Mouse (Mus musculus) left cerebral cortex, postnatal 14 days (tissue): Measurements from ENCODE around the gene Acsl1. TPM values are rescaled to one million over a fixed set of nuclear protein-coding genes. Genes with fewer than 3 reads are reported as not detected.

Experiments used
- DNase-seq, 2 experiments: peaks; one replicate each; pipeline ENCODE4 v3.0.0; 2021 to 2022; ENCODE audit warnings: low spot score in 2 of 2, mixed read lengths in 1 of 2
- intact Hi-C: fragments of 180-260 bp; cut with DNase I; formaldehyde crosslinking; loops from one replicate; pipeline ENCODE4 v1.15.1; 2025
- total RNA-seq, 2 experiments: library from RNA; stranded (reverse); gene quantifications; 2 replicates each; pipeline ENCODE4 v1.2.3; 2021

Gene Acsl1
- total RNA-seq, 2 experiments from 2014 or later, result 45.0 to 47.3 TPM

DNA sequence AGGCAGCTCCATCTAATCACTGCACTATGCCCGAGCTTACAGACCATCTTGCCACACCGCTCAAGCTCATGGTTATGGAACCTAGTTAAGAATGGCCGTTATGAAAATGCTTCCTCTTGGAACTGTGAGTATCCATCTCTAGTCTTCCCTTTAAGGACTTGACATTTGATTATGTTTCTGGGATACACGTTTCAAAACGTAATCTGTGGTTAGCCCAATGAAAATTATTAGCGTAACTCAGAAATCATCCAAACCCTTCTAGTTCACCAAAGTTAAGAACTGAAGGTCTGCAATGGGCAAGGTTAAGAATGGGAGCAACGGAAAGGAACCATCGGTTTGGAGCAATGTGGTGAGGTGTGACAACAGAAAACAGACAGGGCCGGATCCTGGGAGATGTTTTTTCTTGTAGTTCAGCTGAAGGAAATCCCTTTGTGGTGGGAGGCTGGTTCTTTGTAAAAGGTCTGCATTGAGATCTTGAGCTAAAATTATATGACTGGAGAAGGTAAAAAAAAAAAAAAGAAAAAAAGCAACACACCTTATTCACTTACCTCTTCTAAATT, 1.2 kb downstream of the Acsl1 start:
- DNase-seq, result no peak
- intact Hi-C loops, result no loop called here

DNA sequence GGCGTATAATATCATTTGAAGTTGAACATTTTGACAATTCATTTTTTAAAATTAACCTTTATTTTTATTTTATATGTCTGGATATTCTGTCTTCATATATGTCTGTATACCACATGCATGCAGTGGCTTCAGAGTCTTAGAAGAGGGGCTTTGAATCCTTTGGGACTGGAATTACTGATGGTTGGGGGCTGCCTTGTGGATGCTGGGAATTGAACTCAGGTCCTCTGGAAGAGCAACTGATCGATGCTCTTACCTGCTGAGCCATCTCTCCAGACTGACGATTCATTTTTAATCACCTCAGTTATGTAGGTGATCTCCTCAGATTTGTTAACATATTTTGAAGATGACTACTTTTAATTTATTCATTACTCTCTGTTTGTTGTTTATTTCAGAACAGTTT, 3.3 kb downstream of the Acsl1 start:
- intact Hi-C loops, result no loop called here
- DNase-seq, result no peak

DNA sequence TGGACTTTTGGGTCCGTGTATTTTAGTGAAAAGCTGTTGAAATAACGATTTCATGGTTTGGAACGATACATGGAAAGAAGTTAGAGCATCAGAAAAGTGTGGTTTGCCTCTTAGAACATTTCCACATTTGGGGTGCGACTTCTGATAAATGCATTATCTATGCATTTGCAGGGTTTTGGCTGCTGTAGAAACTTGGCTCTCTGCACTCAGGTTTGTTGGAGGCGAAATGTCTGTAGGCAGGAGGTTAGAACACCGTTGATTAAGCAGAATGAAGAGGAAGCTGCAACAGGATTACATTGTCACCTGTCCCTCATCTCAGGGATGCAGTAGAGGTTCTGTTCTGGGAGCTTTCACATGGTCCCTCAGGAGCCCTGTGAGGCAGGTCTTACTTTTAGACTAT, 3.8 kb downstream of the Acsl1 start:
- DNase-seq, result no peak
- intact Hi-C loops, result no loop called here

DNA sequence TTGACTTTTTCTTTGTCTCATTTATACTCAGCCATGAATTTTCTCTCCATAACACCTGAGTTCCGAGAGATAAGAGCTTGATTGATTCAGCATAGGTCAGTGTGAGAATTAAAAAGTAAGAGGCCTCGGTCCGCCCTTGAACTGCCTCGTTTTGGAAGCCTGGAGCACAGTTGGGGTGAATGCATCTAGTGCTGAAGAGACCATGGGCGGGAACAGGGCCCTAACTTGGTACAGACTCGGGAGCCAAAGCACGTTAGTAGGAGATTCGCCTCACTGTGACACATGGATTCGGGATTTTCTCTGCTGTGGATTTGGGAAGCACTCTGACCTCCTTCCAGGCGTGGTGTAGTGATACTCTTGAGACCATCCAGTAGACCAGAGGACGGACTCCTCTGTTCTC, 4.6 kb downstream of the Acsl1 start:
- intact Hi-C loops, result no loop called here
- DNase-seq, result no peak

- no peak for DNase-seq
- intact Hi-C loops, result no loop called here
Measured at GRCm38 (mm10) chr8:46475942-46476341, 5.1 kb downstream of the Acsl1 start.

DNA sequence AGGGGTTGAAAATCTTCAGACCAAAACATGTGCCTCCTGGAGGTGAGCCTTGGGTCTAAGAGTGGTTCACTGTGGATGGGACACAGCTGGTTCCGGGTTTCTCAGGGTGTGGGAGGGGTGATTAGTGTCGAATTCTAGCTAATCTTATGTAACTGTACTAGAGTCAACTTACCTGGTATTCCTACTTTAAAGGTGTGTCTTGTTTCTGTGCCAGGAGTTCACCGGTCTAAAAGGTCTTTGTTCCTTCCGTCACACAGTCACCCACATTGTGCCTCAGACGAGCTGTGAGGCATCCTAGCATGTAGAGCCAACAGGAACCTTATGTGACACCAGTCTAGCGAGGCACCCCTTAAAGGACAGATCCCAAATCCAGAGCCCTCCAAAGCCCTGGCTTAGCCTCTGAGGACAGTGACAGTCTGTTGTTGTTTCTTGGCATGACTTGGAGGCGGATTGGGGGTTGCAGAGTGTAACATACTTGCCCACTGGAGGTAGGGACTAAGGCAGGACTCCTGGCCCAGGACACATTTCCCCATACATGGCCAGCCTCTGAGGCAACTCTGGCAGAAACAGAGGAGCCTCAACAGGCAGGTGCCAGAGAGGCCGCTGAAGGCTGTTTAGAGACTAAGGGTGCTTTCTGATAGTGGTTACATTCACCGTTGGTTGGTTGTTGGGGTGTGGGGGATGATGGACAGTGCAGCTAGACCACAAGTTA, 7.1 kb downstream of the Acsl1 start:
- DNase-seq, result no peak
- intact Hi-C loops, result no loop called here

GRCm38 (mm10) chr8:46478783-46479182, 7.9 kb downstream of the Acsl1 start:
- intact Hi-C loops, result no loop called here
- no peak for DNase-seq

GRCm38 (mm10) chr8:46479794-46480532, 9.1 kb downstream of the Acsl1 start:
- intact Hi-C loops, result no loop called here
- no peak for DNase-seq

DNA sequence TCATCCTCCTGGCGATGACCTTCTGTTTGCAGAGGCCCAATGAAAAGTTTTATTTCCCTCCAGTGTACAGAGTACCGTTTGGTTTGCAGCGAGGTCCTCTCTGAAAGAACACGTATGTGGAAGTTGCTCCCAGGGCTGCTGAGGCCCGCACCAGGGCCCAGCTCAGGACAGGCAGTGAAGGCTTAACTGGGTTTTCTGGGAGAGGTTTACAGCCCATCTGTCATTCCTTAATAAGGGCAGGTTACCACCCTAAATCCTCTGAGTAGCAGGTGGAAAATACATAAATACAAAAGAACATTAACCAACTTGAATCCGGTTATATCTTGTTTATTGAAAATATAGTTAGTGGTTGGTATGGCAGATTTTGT, 9.7 kb downstream of the Acsl1 start:
- intact Hi-C loops, result no loop called here

DNA sequence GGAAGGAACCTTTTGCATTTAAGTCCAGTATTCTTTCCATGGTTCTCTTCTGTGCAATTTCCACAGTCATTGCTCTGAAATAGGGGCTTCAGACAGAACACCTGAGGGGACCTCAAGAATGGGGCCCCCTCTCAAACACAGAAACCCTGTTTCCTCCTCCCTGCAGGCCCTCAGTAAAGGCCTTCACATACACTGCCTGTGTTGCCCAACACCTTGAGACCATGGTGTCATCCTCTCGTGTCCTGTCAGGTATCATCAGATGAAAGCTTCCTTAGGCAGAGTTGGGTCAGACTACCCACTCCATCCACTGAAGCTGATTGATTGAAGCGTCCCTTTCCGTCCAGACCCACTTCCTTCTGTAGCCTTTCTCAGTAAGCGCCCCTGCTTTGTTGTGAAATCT, 11.9 kb downstream of the Acsl1 start:
- DNase-seq, result no peak
- intact Hi-C loops, result no loop called here

More for the DNA sequence above, 9.7 kb downstream of the Acsl1 start:
- no peak for DNase-seq

DNA sequence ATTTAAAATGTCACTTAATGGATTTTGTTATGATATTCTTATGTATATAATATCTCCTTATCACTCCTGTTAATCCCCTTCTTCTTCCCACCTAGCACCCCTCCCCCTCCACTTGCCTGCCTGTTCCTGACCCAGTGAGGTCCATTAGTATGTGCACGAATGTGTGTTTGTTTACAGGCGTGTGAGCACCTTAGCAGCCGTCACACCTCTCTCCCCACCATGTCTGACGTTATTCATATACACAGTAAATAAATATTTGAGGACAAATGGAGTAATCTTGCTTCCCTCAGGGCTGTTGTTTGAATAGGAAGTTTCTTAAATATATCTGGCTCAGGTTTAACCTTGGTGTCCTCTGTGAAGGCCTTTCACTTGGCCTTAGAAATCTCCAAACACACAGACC, 12.4 kb downstream of the Acsl1 start:
- no peak for DNase-seq

GRCm38 (mm10) chr8:46484077-46484476, 13.2 kb downstream of the Acsl1 start:
- intact Hi-C loops, result no loop called here
- DNase-seq, result no peak

More for the DNA sequence above, 12.4 kb downstream of the Acsl1 start:
- intact Hi-C loops, result no loop called here

GRCm38 (mm10) chr8:46484931-46485463, 14.2 kb downstream of the Acsl1 start:
- intact Hi-C loops, result no loop called here
- DNase-seq, result no peak

- intact Hi-C loops, result no loop called here
- DNase-seq, result peak in 1 of 2 experiments; percentile 17
Measured at GRCm38 (mm10) chr8:46488085-46488561, 17.3 kb downstream of the Acsl1 start.

GRCm38 (mm10) chr8:46489196-46489595, 18.4 kb downstream of the Acsl1 start:
- intact Hi-C loops, result no loop called here
- no peak for DNase-seq

DNA sequence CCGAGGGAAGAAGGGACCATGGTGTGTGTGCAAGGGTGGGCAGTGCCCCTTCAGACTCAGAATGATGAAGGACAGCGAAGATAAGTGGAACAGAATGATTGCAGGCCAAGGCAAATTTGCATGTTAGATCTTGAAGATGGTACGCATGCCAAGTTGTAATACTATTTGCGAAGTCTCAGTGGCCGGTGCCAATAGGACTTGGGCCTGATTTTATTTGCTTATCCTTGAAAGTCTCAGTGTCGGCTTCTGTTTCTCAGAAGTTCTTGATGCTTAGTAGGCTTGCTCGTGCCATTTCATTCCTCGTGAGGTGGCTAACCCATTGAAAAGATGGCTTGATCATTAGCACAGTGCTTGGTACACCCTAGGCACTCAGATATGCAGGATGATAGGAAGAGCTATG, 19.4 kb downstream of the Acsl1 start:
- intact Hi-C loops, result no loop called here
- no peak for DNase-seq

DNA sequence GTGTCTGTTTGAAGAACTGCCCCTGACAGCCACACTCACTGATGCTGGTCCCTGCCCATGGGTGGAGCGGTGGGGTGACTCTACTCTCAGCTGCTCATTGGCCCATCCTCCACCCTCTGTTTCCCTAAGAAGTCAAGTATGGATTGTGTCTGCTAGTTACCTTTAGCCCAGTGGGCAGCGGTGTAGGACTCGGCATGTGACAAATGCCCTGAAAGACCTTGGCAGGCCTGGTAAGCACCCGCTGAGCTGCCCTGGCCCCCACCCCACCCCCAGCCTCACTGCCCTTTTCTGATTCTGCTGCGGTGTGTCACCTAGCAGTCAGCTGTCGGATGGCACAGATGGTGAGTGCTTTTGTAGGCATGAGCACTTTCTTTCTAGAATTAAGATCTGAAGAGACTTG, 20.0 kb downstream of the Acsl1 start:
- intact Hi-C loops, result no loop called here
- DNase-seq, result no peak

GRCm38 (mm10) chr8:46493495-46494170, 22.8 kb downstream of the Acsl1 start:
- intact Hi-C loops, result no loop called here
- DNase-seq, result no peak

- intact Hi-C loops, result no loop called here
- DNase-seq, result no peak
Measured at GRCm38 (mm10) chr8:46496852-46497251, 26.0 kb downstream of the Acsl1 start.
